Mouse (Mus musculus) ES-Bruce4 (cell line): ENCODE measurements at regions not wholly inside any gene's neighbourhood (a gene's known extent, or its start where the extent isn't known, plus 50 kb on each side); places are given as distances from the start of the nearest gene placed in this dataset.

Source experiments
- H3K27ac ChIP-seq: 2 replicates; pipeline ENCODE4 v1.5.1; 2012; ENCODE audit warnings: low read length, inconsistent platforms; ENCODE audit not compliant: insufficient read depth
- H3K27me3 ChIP-seq: 2 replicates; pipeline ENCODE4 v1.6.1; 2012; ENCODE audit warnings: mild to moderate bottlenecking, low read length, inconsistent platforms; ENCODE audit not compliant: control insufficient read depth, poor library complexity, insufficient read depth, severe bottlenecking
- H3K36me3 ChIP-seq: 2 replicates; pipeline ENCODE4 v1.6.1; 2012; ENCODE audit warnings: inconsistent platforms, mild to moderate bottlenecking, low read length, moderate library complexity; ENCODE audit not compliant: control insufficient read depth, poor library complexity, insufficient read depth, severe bottlenecking
- H3K4me1 ChIP-seq: one replicate; pipeline ENCODE4 v1.8.1; 2011; ENCODE audit warnings: low read length; ENCODE audit not compliant: control insufficient read depth, insufficient read depth
- H3K4me3 ChIP-seq: 2 replicates; pipeline ENCODE4 v1.5.1; 2011; ENCODE audit warnings: low read depth, mild to moderate bottlenecking, low read length
- H3K9ac ChIP-seq: 2 replicates; pipeline ENCODE4 v1.6.1; 2012; ENCODE audit warnings: low read depth, mild to moderate bottlenecking, inconsistent platforms; ENCODE audit not compliant: poor library complexity, severe bottlenecking
- H3K9me3 ChIP-seq: replicated peaks from 2 replicates; pipeline ENCODE4 v1.6.1; 2012; ENCODE audit warnings: mild to moderate bottlenecking, low read length, inconsistent platforms; ENCODE audit not compliant: control insufficient read depth, poor library complexity, insufficient read depth, severe bottlenecking
- CTCF ChIP-seq: IDR thresholded peaks from one replicate; pipeline ENCODE4 v1.8.1; 2011; ENCODE audit warnings: low read depth, low read length
- EP300 ChIP-seq: IDR thresholded peaks from 2 replicates; pipeline ENCODE4 v1.6.1; 2011; ENCODE audit warnings: low read depth, low read length; ENCODE audit not compliant: insufficient read depth
- POLR2A ChIP-seq: IDR thresholded peaks from one replicate; pipeline ENCODE4 v1.8.1; 2011; ENCODE audit warnings: low read length; ENCODE audit not compliant: insufficient read depth

DNA sequence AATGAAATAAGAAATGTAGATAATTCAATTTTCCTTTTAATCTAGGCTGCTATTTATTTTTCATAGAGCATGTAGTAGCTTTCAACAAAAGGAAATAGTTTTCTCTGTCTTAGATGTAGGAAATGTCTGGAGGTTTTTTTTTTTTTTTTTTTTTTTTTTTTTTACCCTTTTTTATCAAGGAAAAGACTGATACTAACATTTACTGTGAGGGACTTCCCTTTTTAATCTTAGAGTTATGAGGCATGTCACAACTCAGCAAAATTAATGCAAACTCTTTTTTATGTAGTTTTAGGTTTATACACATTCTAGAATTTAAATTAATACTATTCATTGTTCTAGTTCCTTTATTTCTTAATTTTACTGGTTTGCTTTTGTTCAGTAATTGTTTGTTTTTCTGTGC, 850.0 kb downstream of the Serpinb8 start:
- TF ChIP-seq CTCF (no peak), EP300 (no peak), POLR2A (no peak)
- Histone ChIP-seq H3K27ac (no peak overlapping the region), H3K9me3 (no peaks in the 10 kb centered on the region), H3K4me1 (no peaks in the 10 kb centered on the region), H3K4me3 (no peak overlapping the region), H3K27me3 (no peaks in the 10 kb centered on the region), H3K9ac (no peak overlapping the region), H3K36me3 (no peaks in the 10 kb centered on the region)

DNA sequence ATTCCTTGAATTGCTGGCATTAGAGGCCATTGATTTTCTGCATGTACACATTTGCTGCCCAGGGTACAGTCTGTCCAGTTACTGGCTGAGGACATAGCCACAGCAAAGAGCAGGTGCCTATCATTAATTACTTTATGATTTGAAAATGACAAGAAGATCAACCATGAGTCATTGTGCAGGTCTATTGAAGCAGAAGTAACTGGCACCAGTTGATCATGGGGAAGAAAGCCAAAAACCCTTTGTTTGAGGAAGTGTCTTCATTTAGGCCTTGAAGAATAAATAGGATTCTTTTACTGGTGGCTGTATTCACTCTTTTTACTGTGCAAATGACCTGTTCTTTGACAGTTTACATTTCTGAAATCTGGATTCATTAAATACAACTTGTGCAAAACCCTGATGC, 863.0 kb downstream of the Serpinb8 start:
- H3K27ac ChIP-seq, result no peak overlapping the region
- no peak overlapping the region for H3K9ac ChIP-seq
- TF ChIP-seq EP300 (no peak), POLR2A (no peak), CTCF (no peak)
- no peak overlapping the region for H3K4me3 ChIP-seq
- H3K4me1 ChIP-seq, result no peaks in the 10 kb centered on the region
- H3K36me3 ChIP-seq, result no peaks in the 10 kb centered on the region
- H3K9me3 ChIP-seq, result no peaks in the 10 kb centered on the region
- no peaks in the 10 kb centered on the region for H3K27me3 ChIP-seq

DNA sequence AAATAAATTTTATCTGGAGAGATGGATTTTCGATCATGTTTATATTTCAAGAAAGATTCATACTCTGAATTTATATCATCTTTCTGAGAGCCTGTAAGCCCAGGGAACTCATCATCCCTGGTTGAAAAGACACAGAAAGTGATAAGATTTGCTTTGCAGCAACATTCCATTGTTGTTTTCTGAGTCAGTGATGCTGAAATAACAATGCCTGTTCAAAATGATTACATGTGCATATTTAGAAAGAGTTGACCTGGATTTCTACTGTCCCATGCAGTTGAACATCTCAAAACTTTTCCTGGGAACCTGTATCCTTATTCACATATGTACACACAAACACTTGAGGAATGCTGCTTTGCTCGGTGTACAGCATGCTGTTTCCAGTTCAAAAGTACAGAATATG, 882.2 kb downstream of the Serpinb8 start:
- Histone ChIP-seq H3K9ac (no peak overlapping the region), H3K36me3 (no peaks in the 10 kb centered on the region), H3K27ac (no peak overlapping the region), H3K27me3 (no peaks in the 10 kb centered on the region), H3K4me1 (no peaks in the 10 kb centered on the region), H3K9me3 (no peaks in the 10 kb centered on the region), H3K4me3 (no peak overlapping the region)
- no peak for TF ChIP-seq CTCF
- TF ChIP-seq POLR2A, result no peak
- no peak for TF ChIP-seq EP300

DNA sequence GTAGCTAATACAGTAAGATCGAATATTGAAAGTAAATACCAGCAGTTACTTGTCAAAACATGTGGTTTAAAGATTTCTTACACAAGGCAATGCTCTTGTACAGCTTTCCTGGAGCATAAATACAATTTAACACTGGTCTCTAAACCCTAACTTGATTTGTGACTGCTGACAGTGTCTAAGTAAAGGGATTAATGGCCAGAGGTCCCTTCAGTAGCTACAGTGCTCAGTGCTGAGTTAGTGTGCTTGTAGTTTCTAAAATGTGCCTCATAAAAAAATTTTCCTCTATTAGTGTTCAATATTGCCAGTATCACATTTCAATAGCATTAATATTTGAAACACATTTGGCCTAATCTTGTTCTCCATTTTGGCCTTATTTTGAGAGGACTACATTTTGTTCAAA, 909.0 kb downstream of the Serpinb8 start:
- Histone ChIP-seq H3K9ac (no peak overlapping the region), H3K4me3 (no peak overlapping the region), H3K27ac (no peak overlapping the region), H3K27me3 (no peaks in the 10 kb centered on the region), H3K4me1 (no peaks in the 10 kb centered on the region), H3K36me3 (no peaks in the 10 kb centered on the region), H3K9me3 (no peaks in the 10 kb centered on the region)
- TF ChIP-seq EP300 (no peak), POLR2A (no peak), CTCF (no peak)

DNA sequence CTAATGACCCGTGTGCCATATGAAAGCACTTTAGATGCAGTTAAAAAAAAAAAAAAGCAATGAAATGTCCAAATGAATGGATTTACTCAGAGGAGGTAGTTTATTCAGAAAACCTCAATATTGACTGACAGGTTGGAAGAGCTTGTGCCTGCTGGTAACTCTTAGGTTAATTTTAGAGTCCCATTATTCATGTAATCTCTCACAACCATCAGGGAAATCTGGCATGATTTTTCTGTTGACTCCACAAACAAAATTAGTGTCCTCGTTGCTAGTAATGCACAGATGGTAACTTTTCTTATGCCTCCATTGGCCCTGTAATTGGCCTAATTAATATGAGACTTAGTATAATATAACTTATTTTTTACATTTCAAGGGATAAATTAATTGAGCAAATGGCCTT, 937.6 kb downstream of the Serpinb8 start:
- Histone ChIP-seq H3K4me1 (no peaks in the 10 kb centered on the region), H3K9ac (no peak overlapping the region), H3K27ac (no peak overlapping the region), H3K36me3 (no peaks in the 10 kb centered on the region), H3K27me3 (no peaks in the 10 kb centered on the region), H3K9me3 (no peaks in the 10 kb centered on the region), H3K4me3 (no peak overlapping the region)
- TF ChIP-seq POLR2A (no peak), EP300 (no peak), CTCF (no peak)

DNA sequence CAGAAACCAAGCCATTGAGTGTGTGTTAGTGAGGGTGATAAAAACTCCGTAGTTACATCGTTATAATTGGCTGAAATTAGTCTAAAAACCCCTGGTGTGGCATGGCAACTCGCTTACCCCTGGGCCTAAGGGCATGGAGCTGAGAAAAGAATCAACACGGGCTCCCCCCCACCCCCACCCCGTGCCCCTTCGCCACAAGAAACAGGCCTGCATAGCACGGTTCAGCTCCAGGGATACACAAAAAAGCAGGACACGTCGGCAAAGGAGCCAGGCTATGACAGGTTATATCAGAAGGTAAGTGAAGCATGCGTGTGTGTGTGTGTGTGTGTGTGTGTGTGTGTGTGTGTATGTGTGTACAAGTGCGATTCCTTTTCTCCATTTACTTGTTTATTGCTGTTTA, 948.4 kb downstream of the Serpinb8 start:
- no peak overlapping the region for H3K4me3 ChIP-seq
- TF ChIP-seq CTCF (no peak), EP300 (no peak), POLR2A (no peak)
- H3K27ac ChIP-seq, result no peak overlapping the region
- no peaks in the 10 kb centered on the region for H3K4me1 ChIP-seq
- H3K9me3 ChIP-seq, result no peaks in the 10 kb centered on the region
- H3K36me3 ChIP-seq, result no peaks in the 10 kb centered on the region
- no peaks in the 10 kb centered on the region for H3K27me3 ChIP-seq
- no peak overlapping the region for H3K9ac ChIP-seq
